Mouse (Mus musculus): ENCODE measurements around the gene Cnst. TPM values are rescaled to one million over a fixed set of nuclear protein-coding genes. Genes with fewer than 3 reads are reported as not detected.
A peak's percentile ranks its signal among the peaks of the same experiment; 100 is the strongest.

The Cnst gene
- polyA plus RNA-seq, 1 experiment from 2014 or later, result 26.4 TPM

- H3K27me3 ChIP-seq (ENCODE audit: control insufficient read depth, insufficient read depth, low read length), result no peaks in the 10 kb centered on the region
- no peak overlapping the region for H3K27ac ChIP-seq
- no peak overlapping the region for H3K4me3 ChIP-seq (replicated peaks; ENCODE audit: low read length)
- H3K4me2 ChIP-seq (replicated peaks), result no peak overlapping the region
- H3K36me3 ChIP-seq (replicated peaks; ENCODE audit: control insufficient read depth, insufficient read depth), result peaks cover 22% of the 10 kb centered on the region
- WGBS, result 74% methylated on average over 4 of the region's 4 CpGs
- ATAC-seq (ENCODE audit: low FRiP score), result no peak
- no peak overlapping the region for H3K9ac ChIP-seq
- peak; percentile 50 for DNase-seq (ENCODE audit: low spot score)
- H3K4me1 ChIP-seq (replicated peaks; ENCODE audit: control insufficient read depth, insufficient read depth, low read length), result no peaks in the 10 kb centered on the region
- H3K9me3 ChIP-seq (ENCODE audit: control insufficient read depth, low read length), result no peaks in the 10 kb centered on the region
Measured at GRCm38 (mm10) chr1:179624354-179624753, 78.2 kb downstream of the Cnst start.

- DNase-seq (ENCODE audit: low spot score) (no peak), ATAC-seq (ENCODE audit: low FRiP score) (no peak)
- H3K36me3 ChIP-seq (replicated peaks; ENCODE audit: control insufficient read depth, insufficient read depth), result peaks cover 22% of the 10 kb centered on the region
- no peak overlapping the region for H3K4me2 ChIP-seq (replicated peaks)
- H3K9ac ChIP-seq, result no peak overlapping the region
- no peaks in the 10 kb centered on the region for H3K9me3 ChIP-seq (ENCODE audit: control insufficient read depth, low read length)
- no peak overlapping the region for H3K4me3 ChIP-seq (replicated peaks; ENCODE audit: low read length)
- no peak overlapping the region for H3K27ac ChIP-seq
- no peaks in the 10 kb centered on the region for H3K27me3 ChIP-seq (ENCODE audit: control insufficient read depth, insufficient read depth, low read length)
- WGBS, result 89% methylated on average over 4 of the region's 4 CpGs
- no peaks in the 10 kb centered on the region for H3K4me1 ChIP-seq (replicated peaks; ENCODE audit: control insufficient read depth, insufficient read depth, low read length)
Measured at GRCm38 (mm10) chr1:179627855-179628254, 81.7 kb downstream of the Cnst start.

- H3K9me3 ChIP-seq (ENCODE audit: control insufficient read depth, low read length), result no peaks in the 10 kb centered on the region
- no peaks in the 10 kb centered on the region for H3K4me1 ChIP-seq (replicated peaks; ENCODE audit: control insufficient read depth, insufficient read depth, low read length)
- no peak overlapping the region for H3K4me2 ChIP-seq (replicated peaks)
- H3K27me3 ChIP-seq (ENCODE audit: control insufficient read depth, insufficient read depth, low read length), result no peaks in the 10 kb centered on the region
- H3K36me3 ChIP-seq (replicated peaks; ENCODE audit: control insufficient read depth, insufficient read depth), result peaks cover 22% of the 10 kb centered on the region
- no peak overlapping the region for H3K9ac ChIP-seq
- H3K4me3 ChIP-seq (replicated peaks; ENCODE audit: low read length), result no peak overlapping the region
- WGBS, result 73% methylated on average over 8 of the region's 8 CpGs
- DNase-seq (ENCODE audit: low spot score), result no peak
- H3K27ac ChIP-seq, result no peak overlapping the region
- no peak for ATAC-seq (ENCODE audit: low FRiP score)
Measured at GRCm38 (mm10) chr1:179628438-179629106, 82.4 kb downstream of the Cnst start.

GRCm38 (mm10) chr1:179629276-179629675 is 83.1 kb downstream of the Cnst start:
- Histone ChIP-seq H3K27ac (no peak overlapping the region), H3K4me3 (replicated peaks; ENCODE audit: low read length) (no peak overlapping the region), H3K36me3 (replicated peaks; ENCODE audit: control insufficient read depth, insufficient read depth) (peaks cover 22% of the 10 kb centered on the region), H3K4me1 (replicated peaks; ENCODE audit: control insufficient read depth, insufficient read depth, low read length) (no peaks in the 10 kb centered on the region), H3K9ac (no peak overlapping the region), H3K27me3 (ENCODE audit: control insufficient read depth, insufficient read depth, low read length) (no peaks in the 10 kb centered on the region), H3K9me3 (ENCODE audit: control insufficient read depth, low read length) (no peaks in the 10 kb centered on the region), H3K4me2 (replicated peaks) (no peak overlapping the region)
- ATAC-seq (ENCODE audit: low FRiP score) (no peak), DNase-seq (ENCODE audit: low spot score) (no peak)
- 79% methylated on average over 5 of the region's 5 CpGs for WGBS

- Histone ChIP-seq H3K27me3 (ENCODE audit: control insufficient read depth, insufficient read depth, low read length) (no peaks in the 10 kb centered on the region), H3K4me3 (replicated peaks; ENCODE audit: low read length) (no peak overlapping the region), H3K4me2 (replicated peaks) (no peak overlapping the region), H3K9me3 (ENCODE audit: control insufficient read depth, low read length) (no peaks in the 10 kb centered on the region), H3K27ac (no peak overlapping the region), H3K36me3 (replicated peaks; ENCODE audit: control insufficient read depth, insufficient read depth) (no peaks in the 10 kb centered on the region), H3K4me1 (replicated peaks; ENCODE audit: control insufficient read depth, insufficient read depth, low read length) (no peaks in the 10 kb centered on the region), H3K9ac (no peak overlapping the region)
- no peak for DNase-seq (ENCODE audit: low spot score)
- 83% methylated on average over 11 of the region's 11 CpGs for WGBS
- ATAC-seq (ENCODE audit: low FRiP score), result no peak
Measured at GRCm38 (mm10) chr1:179632746-179633413, 86.7 kb downstream of the Cnst start.

- no peaks in the 10 kb centered on the region for H3K27me3 ChIP-seq (ENCODE audit: control insufficient read depth, insufficient read depth, low read length)
- ATAC-seq (ENCODE audit: low FRiP score), result no peak
- WGBS, result 14% methylated on average over 1 of the region's 1 CpGs
- no peak overlapping the region for H3K27ac ChIP-seq
- no peak overlapping the region for H3K4me3 ChIP-seq (replicated peaks; ENCODE audit: low read length)
- no peaks in the 10 kb centered on the region for H3K4me1 ChIP-seq (replicated peaks; ENCODE audit: control insufficient read depth, insufficient read depth, low read length)
- no peaks in the 10 kb centered on the region for H3K36me3 ChIP-seq (replicated peaks; ENCODE audit: control insufficient read depth, insufficient read depth)
- no peaks in the 10 kb centered on the region for H3K9me3 ChIP-seq (ENCODE audit: control insufficient read depth, low read length)
- no peak overlapping the region for H3K9ac ChIP-seq
- H3K4me2 ChIP-seq (replicated peaks), result no peak overlapping the region
- DNase-seq (ENCODE audit: low spot score), result no peak
Measured at GRCm38 (mm10) chr1:179633414-179633752, 87.2 kb downstream of the Cnst start.

- DNase-seq (ENCODE audit: low spot score), result no peak
- Histone ChIP-seq H3K9ac (no peak overlapping the region), H3K36me3 (replicated peaks; ENCODE audit: control insufficient read depth, insufficient read depth) (no peaks in the 10 kb centered on the region), H3K27me3 (ENCODE audit: control insufficient read depth, insufficient read depth, low read length) (no peaks in the 10 kb centered on the region), H3K4me2 (replicated peaks) (no peak overlapping the region), H3K9me3 (ENCODE audit: control insufficient read depth, low read length) (no peaks in the 10 kb centered on the region), H3K4me1 (replicated peaks; ENCODE audit: control insufficient read depth, insufficient read depth, low read length) (no peaks in the 10 kb centered on the region), H3K27ac (no peak overlapping the region), H3K4me3 (replicated peaks; ENCODE audit: low read length) (no peak overlapping the region)
- WGBS, result 87% methylated on average over 3 of the region's 3 CpGs
- no peak for ATAC-seq (ENCODE audit: low FRiP score)
Measured at GRCm38 (mm10) chr1:179634159-179634558, 88.0 kb downstream of the Cnst start.

GRCm38 (mm10) chr1:179642726-179643125 is 96.6 kb downstream of the Cnst start:
- ATAC-seq (ENCODE audit: low FRiP score), result no peak
- no peak overlapping the region for H3K27ac ChIP-seq
- no peaks in the 10 kb centered on the region for H3K4me1 ChIP-seq (replicated peaks; ENCODE audit: control insufficient read depth, insufficient read depth, low read length)
- no peaks in the 10 kb centered on the region for H3K9me3 ChIP-seq (ENCODE audit: control insufficient read depth, low read length)
- no peaks in the 10 kb centered on the region for H3K27me3 ChIP-seq (ENCODE audit: control insufficient read depth, insufficient read depth, low read length)
- no peak overlapping the region for H3K9ac ChIP-seq
- DNase-seq (ENCODE audit: low spot score), result no peak
- WGBS, result 87% methylated on average over 4 of the region's 4 CpGs
- H3K4me3 ChIP-seq (replicated peaks; ENCODE audit: low read length), result no peak overlapping the region
- H3K36me3 ChIP-seq (replicated peaks; ENCODE audit: control insufficient read depth, insufficient read depth), result no peaks in the 10 kb centered on the region
- H3K4me2 ChIP-seq (replicated peaks), result no peak overlapping the region

GRCm38 (mm10) chr1:179644151-179644550 is 98.0 kb downstream of the Cnst start:
- Histone ChIP-seq H3K36me3 (replicated peaks; ENCODE audit: control insufficient read depth, insufficient read depth) (no peaks in the 10 kb centered on the region), H3K9me3 (ENCODE audit: control insufficient read depth, low read length) (no peaks in the 10 kb centered on the region), H3K9ac (no peak overlapping the region), H3K4me1 (replicated peaks; ENCODE audit: control insufficient read depth, insufficient read depth, low read length) (no peaks in the 10 kb centered on the region), H3K4me2 (replicated peaks) (no peak overlapping the region), H3K4me3 (replicated peaks; ENCODE audit: low read length) (no peak overlapping the region), H3K27me3 (ENCODE audit: control insufficient read depth, insufficient read depth, low read length) (no peaks in the 10 kb centered on the region), H3K27ac (no peak overlapping the region)
- WGBS, result 58% methylated on average over 3 of the region's 3 CpGs
- ATAC-seq (ENCODE audit: low FRiP score) (no peak), DNase-seq (ENCODE audit: low spot score) (no peak)
